Mouse (Mus musculus) myocyte (in vitro differentiated cells): Measurements from ENCODE around the gene Dhx36. TPM values are rescaled to one million over a fixed set of nuclear protein-coding genes. Genes with fewer than 3 reads are reported as not detected.
A peak's percentile ranks its signal among the peaks of the same experiment; 100 is the strongest.

Source experiments
- H3K27me3 ChIP-seq: one replicate; pipeline ENCODE4 v1.6.1; 2011; ENCODE audit not compliant: control insufficient read depth, insufficient read depth, insufficient read length
- H3K36me3 ChIP-seq: one replicate; pipeline ENCODE4 v1.6.1; 2011; ENCODE audit not compliant: control insufficient read depth, insufficient read depth
- H3K4me2 ChIP-seq: one replicate; pipeline ENCODE4 v1.6.1; 2011; ENCODE audit warnings: low read depth, control low read depth
- H3K4me3 ChIP-seq: one replicate; pipeline ENCODE4 v1.5.1; 2011; ENCODE audit warnings: mild to moderate bottlenecking, control low read depth, moderate library complexity
- H3K79me2 ChIP-seq: one replicate; pipeline ENCODE4 v1.6.1; 2011; ENCODE audit not compliant: control insufficient read depth, insufficient read depth
- H3ac ChIP-seq: one replicate; pipeline ENCODE4 v1.6.1; 2011; ENCODE audit not compliant: control insufficient read depth, insufficient read length
- CEBPB ChIP-seq: IDR thresholded peaks from 2 replicates; pipeline ENCODE4 v1.6.1; 2011; ENCODE audit warnings: mild to moderate bottlenecking, moderate library complexity; ENCODE audit not compliant: poor library complexity, insufficient read depth, severe bottlenecking
- E2F4 ChIP-seq: IDR thresholded peaks from one replicate; pipeline ENCODE4 v1.6.1; 2011; ENCODE audit warnings: mild to moderate bottlenecking, control low read depth, moderate library complexity; ENCODE audit not compliant: insufficient read depth
- MAX ChIP-seq: IDR thresholded peaks from one replicate; pipeline ENCODE4 v1.6.1; 2011; ENCODE audit warnings: low read depth, mild to moderate bottlenecking, control low read depth
- MYOD1 ChIP-seq, 3 experiments: IDR thresholded peaks; one replicate each; pipeline ENCODE4 v1.6.1; 2011; ENCODE audit warnings: control low read depth in 2 of 3, low read depth in 2 of 3, mild to moderate bottlenecking in 2 of 3, moderate library complexity in 1 of 3; ENCODE audit not compliant: insufficient read length in 2 of 3, control insufficient read depth in 1 of 3
- MYOG ChIP-seq, 3 experiments: IDR thresholded peaks; one replicate each; pipeline ENCODE4 v1.6.1; 2011; ENCODE audit warnings: control low read depth in 2 of 3, low read depth in 2 of 3, mild to moderate bottlenecking in 2 of 3; ENCODE audit not compliant: insufficient read length in 2 of 3, control insufficient read depth in 1 of 3, insufficient read depth in 1 of 3
- POLR2A ChIP-seq: IDR thresholded peaks from one replicate; pipeline ENCODE4 v1.6.1; 2011; ENCODE audit warnings: low read depth, mild to moderate bottlenecking, control low read depth, moderate library complexity; ENCODE audit not compliant: insufficient read length
- POLR2AphosphoS2 ChIP-seq: IDR thresholded peaks from one replicate; pipeline ENCODE4 v1.6.1; 2011; ENCODE audit warnings: low read depth, control low read depth; ENCODE audit not compliant: insufficient read length
- REST ChIP-seq: IDR thresholded peaks from one replicate; pipeline ENCODE4 v1.6.1; 2011; ENCODE audit warnings: mild to moderate bottlenecking, control low read depth, moderate library complexity; ENCODE audit not compliant: insufficient read depth, insufficient read length
- SRF ChIP-seq: IDR thresholded peaks from one replicate; pipeline ENCODE4 v1.6.1; 2011; ENCODE audit warnings: low read depth; ENCODE audit not compliant: control insufficient read depth, insufficient read length
- TCF12 ChIP-seq: IDR thresholded peaks from one replicate; pipeline ENCODE4 v1.6.1; 2011; ENCODE audit warnings: mild to moderate bottlenecking, control low read depth; ENCODE audit not compliant: poor library complexity, insufficient read depth, severe bottlenecking
- TCF3 ChIP-seq: IDR thresholded peaks from one replicate; pipeline ENCODE4 v1.6.1; 2011; ENCODE audit warnings: low read depth, control low read depth; ENCODE audit not compliant: insufficient read length
- USF1 ChIP-seq: IDR thresholded peaks from one replicate; pipeline ENCODE4 v1.6.1; 2011; ENCODE audit warnings: low read depth, mild to moderate bottlenecking, control low read depth, moderate library complexity
- polyA plus RNA-seq: library from polyadenylated mRNA; unstranded; fragments of >200 nt; fragmentation: generic; extraction: Trizol; gene quantifications from one replicate; pipeline ENCODE4 v1.2.1, GENCODE M21; 2012; ENCODE audit warnings: missing spikeins

Gene Dhx36
- polyA plus RNA-seq, result 8.6 TPM

DNA sequence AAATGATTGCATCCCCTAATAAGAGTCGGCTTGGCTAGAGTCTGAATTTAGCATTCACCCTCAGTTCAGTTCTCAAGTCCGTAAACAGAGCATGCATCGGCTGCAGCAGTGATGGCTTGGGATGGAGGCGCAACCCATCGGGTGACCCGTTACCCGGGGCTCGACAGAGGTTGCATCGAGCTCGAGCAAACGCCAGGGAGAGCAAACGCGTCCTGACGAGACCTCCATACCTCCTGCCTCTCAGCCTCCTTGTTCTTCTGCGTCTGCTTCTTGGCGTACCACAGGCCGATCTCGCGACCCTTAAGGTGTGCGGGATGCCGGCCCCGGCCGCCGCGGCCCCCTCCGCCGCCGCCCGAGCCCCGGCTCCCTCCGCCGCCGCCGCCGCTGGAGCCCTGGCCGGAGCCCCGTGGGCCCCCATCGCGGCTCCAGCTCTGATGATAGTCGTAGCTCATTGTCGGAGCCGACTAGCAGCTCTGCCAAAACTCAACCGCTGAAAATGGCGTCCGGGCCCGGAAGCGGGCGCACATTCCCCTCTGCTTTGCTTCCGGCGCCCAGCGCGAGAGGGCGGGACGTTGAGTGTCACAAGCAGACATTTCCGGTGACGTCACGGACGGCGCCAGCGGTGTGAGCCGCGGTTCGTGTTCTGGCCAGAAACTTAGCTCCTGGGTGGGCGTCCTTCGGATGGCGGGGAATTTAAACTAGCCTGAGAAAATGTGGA, at the start of gene Dhx36:
Gene Dhx36, minus strand, starts transcription at position 517 of the 718 bp plus-strand sequence.
- peaks cover 6% of the 10 kb centered on the region for H3K36me3 ChIP-seq
- TF ChIP-seq POLR2A (peak; percentile 82), E2F4 (peak; percentile 91), POLR2AphosphoS2 (peak; percentile 75), MAX (no peak)
- H3K4me2 ChIP-seq, result peak within 1 kb of the TSS; percentile 97
- H3K4me3 ChIP-seq, result peak within 1 kb of the TSS; percentile 83
- peaks cover 32% of the 10 kb centered on the region for H3K79me2 ChIP-seq
- no peaks in the 10 kb centered on the region for H3K27me3 ChIP-seq
- peak within 1 kb of the TSS; percentile 79 for H3ac ChIP-seq

DNA sequence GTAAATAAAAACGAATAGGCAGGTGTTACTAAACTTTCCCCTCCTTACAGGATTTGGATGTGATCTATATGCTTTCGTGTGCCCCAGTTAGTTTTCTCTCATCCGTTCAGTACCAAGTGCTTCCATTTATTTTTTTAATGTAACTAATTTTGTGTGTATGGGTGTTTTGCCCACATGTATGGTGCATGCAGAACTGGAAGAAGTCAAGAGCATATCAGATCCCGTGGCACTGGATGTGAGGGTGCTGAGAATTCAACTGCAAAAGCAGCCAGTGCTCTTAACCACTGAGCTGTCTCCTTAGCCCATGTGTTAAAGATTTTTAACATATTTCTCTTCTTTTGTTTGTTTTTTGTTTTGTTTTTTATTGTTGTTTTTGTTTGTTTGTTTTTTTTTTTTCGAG, 20.8 kb upstream of the Dhx36 start:
- H3K27me3 ChIP-seq, result no peaks in the 10 kb centered on the region
- no peaks in the 10 kb centered on the region for H3K36me3 ChIP-seq
- H3K4me3 ChIP-seq, result no peak overlapping the region
- H3K4me2 ChIP-seq, result no peak overlapping the region
- TF ChIP-seq CEBPB, result no peak
- TF ChIP-seq POLR2A, result no peak
- TF ChIP-seq MAX, result no peak
- no peak for TF ChIP-seq E2F4
- TF ChIP-seq USF1, result no peak
- no peaks in the 10 kb centered on the region for H3K79me2 ChIP-seq
- H3ac ChIP-seq, result no peak overlapping the region

DNA sequence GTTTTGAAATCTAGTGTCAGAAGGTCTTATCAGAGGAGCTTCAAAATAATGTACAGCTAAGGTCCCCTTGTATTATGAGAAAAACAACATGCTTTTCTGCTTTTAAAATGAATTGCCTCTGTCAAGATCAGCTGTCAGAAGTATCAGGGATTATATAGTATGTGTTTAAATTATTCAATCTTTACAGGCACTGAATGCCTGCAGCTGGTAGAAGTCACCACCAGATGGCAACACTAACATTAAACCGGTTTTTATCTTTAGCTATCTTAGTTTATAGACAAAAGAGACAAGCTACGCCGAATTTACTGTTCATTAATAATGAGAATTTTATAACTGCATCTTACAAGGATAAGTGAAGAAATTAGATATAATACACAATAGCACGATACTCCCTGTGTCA, 20.4 kb upstream of the Dhx36 start:
- Histone ChIP-seq H3K4me2 (no peak overlapping the region), H3K36me3 (no peaks in the 10 kb centered on the region), H3K4me3 (no peak overlapping the region), H3K79me2 (no peaks in the 10 kb centered on the region), H3K27me3 (no peaks in the 10 kb centered on the region), H3ac (no peak overlapping the region)
- no peak for TF ChIP-seq POLR2A
- TF ChIP-seq TCF12, result no peak
- no peak for TF ChIP-seq USF1
- no peak for TF ChIP-seq SRF
- no peak for TF ChIP-seq MYOG (IDR thresholded peaks at IDR 0.05; ENCODE audit: control insufficient read depth in 1 of 3, insufficient read depth in 1 of 3, insufficient read length in 2 of 3, low read depth in 2 of 3)
- TF ChIP-seq POLR2AphosphoS2, result no peak
- TF ChIP-seq MYOD1 (IDR thresholded peaks at IDR 0.05; ENCODE audit: control insufficient read depth in 1 of 3, insufficient read length in 2 of 3, low read depth in 2 of 3), result no peak
- no peak for TF ChIP-seq CEBPB

DNA sequence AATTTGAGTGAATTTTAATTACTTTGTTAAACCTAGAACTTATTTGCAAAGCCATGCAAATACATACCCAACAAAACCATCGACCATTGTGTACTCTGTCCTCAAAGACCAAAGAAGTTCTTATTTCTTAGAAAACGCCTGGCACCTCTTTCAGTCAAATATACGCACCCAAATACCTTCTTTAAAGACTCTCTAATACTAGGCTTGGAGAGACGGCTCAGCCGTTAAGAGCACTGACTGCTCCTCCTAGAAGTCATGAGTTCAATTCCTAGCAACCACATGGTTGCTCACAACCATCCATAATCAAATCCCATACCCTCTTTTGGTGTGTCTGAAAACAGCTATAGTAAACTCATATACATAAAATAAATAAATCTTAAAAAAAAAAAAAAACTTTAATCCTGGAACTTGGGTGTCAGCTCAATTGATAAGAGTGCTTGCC, 423 bp upstream of the Dhx36 start:
- H3ac ChIP-seq, result peak overlapping the region; percentile 79
- H3K36me3 ChIP-seq, result peaks cover under 1% of the 10 kb centered on the region
- H3K79me2 ChIP-seq, result peaks cover 31% of the 10 kb centered on the region
- H3K4me2 ChIP-seq, result peak overlapping the region; percentile 64
- TF ChIP-seq TCF3 (no peak), POLR2A (no peak), REST (no peak), E2F4 (no peak), CEBPB (no peak), MAX (no peak), POLR2AphosphoS2 (no peak), USF1 (no peak), TCF12 (no peak), MYOD1 (IDR thresholded peaks at IDR 0.05; ENCODE audit: control insufficient read depth in 1 of 3, insufficient read length in 2 of 3, low read depth in 2 of 3) (no peak), SRF (no peak), MYOG (IDR thresholded peaks at IDR 0.05; ENCODE audit: control insufficient read depth in 1 of 3, insufficient read depth in 1 of 3, insufficient read length in 2 of 3, low read depth in 2 of 3) (no peak)
- peak overlapping the region; percentile 83 for H3K4me3 ChIP-seq
- no peaks in the 10 kb centered on the region for H3K27me3 ChIP-seq

DNA sequence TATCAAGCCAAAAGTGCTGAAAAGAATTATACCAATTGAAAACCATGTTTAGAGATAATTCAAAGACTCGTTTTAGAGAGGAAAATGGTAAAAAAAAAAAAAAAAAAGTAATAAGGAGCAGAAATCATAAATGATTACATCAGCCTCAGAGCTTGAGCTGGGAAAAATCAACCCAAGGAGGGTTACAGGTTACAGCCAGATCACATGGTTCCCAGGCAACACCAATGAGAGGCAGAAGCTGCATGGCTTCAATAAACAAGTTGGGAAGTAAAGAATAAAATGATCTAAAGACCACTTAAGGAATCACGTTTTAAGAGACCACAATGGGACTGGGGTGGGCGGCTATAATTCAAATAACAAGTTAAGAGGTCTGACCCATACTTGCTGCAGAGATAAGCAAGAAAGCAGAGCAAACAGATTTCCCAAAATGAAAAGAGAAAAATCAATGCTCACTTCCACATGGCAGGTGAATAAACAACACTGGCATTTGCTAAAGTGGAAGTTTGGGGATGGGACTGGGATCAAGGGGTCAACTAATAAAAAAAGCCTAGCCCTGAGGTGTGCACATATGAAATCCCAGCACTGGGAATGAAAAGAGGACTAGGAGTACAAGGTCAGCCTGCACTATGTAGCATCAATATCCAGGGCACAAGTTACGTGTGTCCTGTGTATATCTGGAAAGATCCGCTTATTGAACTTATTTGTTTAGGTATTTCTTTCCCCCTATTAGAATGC, 1.5 kb downstream of the Dhx36 start:
- TF ChIP-seq TCF3 (no peak), USF1 (peak; percentile 8), REST (no peak)
- H3K36me3 ChIP-seq, result peaks cover 20% of the 10 kb centered on the region
- no peaks in the 10 kb centered on the region for H3K27me3 ChIP-seq
- peaks cover 32% of the 10 kb centered on the region for H3K79me2 ChIP-seq
- no peak overlapping the region for H3ac ChIP-seq
- peak overlapping the region; percentile 83 for H3K4me3 ChIP-seq
- H3K4me2 ChIP-seq, result peak overlapping the region; percentile 97
